Mouse (Mus musculus): ENCODE results near the gene Mipep.

DNA sequence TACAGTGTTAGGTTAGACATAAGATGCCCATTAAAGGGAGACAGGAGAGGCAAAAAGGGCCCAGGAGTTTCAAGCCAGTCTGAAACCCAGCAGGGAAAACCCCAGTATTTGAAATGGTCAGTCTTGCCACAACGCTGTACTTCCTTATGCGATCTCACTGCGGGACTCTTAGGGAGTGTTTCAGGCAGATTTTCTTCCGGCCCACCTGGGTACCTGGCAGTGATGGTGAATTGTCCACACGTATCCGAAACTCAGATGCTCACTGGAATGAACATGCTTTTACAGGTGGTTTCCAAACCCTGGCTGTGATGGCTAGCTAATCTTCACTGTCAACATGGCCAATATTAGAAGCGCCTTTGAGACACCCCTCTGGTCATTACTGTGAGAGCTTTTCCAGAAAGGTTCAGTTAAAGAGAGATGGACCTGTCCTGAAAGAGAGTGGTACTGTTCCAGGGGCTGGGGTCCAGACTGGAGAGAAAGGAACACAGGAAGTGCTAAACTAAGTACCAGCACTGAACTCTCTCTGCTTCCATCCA lies 2.2 kb upstream of the Mipep start:
- no peak for TF ChIP-seq CTCF (IDR thresholded peaks at IDR 0.05; ENCODE audit: extremely low read depth, insufficient read depth, insufficient read length, insufficient replicate concordance)
- TF ChIP-seq POLR2A (IDR thresholded peaks at IDR 0.05; ENCODE audit: low read depth, low read length) = no peak
